Mouse (Mus musculus) ES-Bruce4 (cell line): ENCODE data around the gene Dgkh.

ENCODE experiments used
- CTCF ChIP-seq: IDR thresholded peaks from one replicate; pipeline ENCODE4 v1.8.1; 2011; ENCODE audit warnings: low read depth, low read length
- EP300 ChIP-seq: IDR thresholded peaks from 2 replicates; pipeline ENCODE4 v1.6.1; 2011; ENCODE audit warnings: low read depth, low read length; ENCODE audit not compliant: insufficient read depth

GRCm38 (mm10) chr14:78677852-78678588, 54.6 kb downstream of the Dgkh start:
- TF ChIP-seq EP300 (no peak), CTCF (no peak)
